Mouse (Mus musculus) embryonic facial prominence, embryonic 13.5 days (tissue): ENCODE data around the gene Helz2. TPM values are rescaled to one million over a fixed set of nuclear protein-coding genes. Genes with fewer than 3 reads are reported as not detected.

ENCODE experiments used
- ATAC-seq: fragments of 200-750 bp; cut with Nextera tagmentation; 2 replicates; pipeline ENCODE4 v1.8.0; 2017; ENCODE audit warnings: low read depth; ENCODE audit not compliant: insufficient number of reproducible peaks, insufficient read depth, low FRiP score, low TSS enrichment
- H3K27ac ChIP-seq: fragments of 300-500 bp; sonication (generic); 2 replicates; pipeline ENCODE4 v1.5.1; 2015; ENCODE audit warnings: moderate library complexity, mild to moderate bottlenecking, inconsistent platforms
- H3K27me3 ChIP-seq: fragments of 300-500 bp; sonication (generic); 2 replicates; pipeline ENCODE4 v1.6.1; 2015; ENCODE audit warnings: mild to moderate bottlenecking, inconsistent platforms
- H3K36me3 ChIP-seq: fragments of 300-500 bp; sonication (generic); 2 replicates; pipeline ENCODE4 v1.6.1; 2015; ENCODE audit warnings: mild to moderate bottlenecking, inconsistent platforms
- H3K4me1 ChIP-seq: fragments of 300-500 bp; sonication (generic); 2 replicates; pipeline ENCODE4 v1.6.1; 2015; ENCODE audit warnings: inconsistent platforms
- H3K4me2 ChIP-seq: fragments of 300-500 bp; sonication (generic); 2 replicates; pipeline ENCODE4 v1.6.1; 2015; ENCODE audit warnings: moderate library complexity, mild to moderate bottlenecking, inconsistent platforms
- H3K4me3 ChIP-seq: fragments of 300-500 bp; sonication (generic); 2 replicates; pipeline ENCODE4 v1.5.1; 2015; ENCODE audit warnings: mild to moderate bottlenecking, inconsistent platforms
- H3K9ac ChIP-seq: fragments of 300-500 bp; sonication (generic); 2 replicates; pipeline ENCODE4 v1.6.1; 2015; ENCODE audit warnings: mild to moderate bottlenecking, inconsistent platforms
- H3K9me3 ChIP-seq: fragments of 300-500 bp; sonication (generic); 2 replicates; pipeline ENCODE4 v1.6.1; 2016; ENCODE audit warnings: inconsistent platforms
- WGBS: fragments of 180-500 bp; shearing (Covaris S2); methylation state at CpG from one replicate; pipeline ENCODE4 v1.1.7; 2015; ENCODE audit warnings: mixed read lengths; 5-methylcytosine and 5-hydroxymethylcytosine counted together
- polyA plus RNA-seq: library from polyadenylated mRNA; unstranded; fragments of >200 nt; fragmentation: Nextera tagmentation; extraction: Ambion mirVana; gene quantifications from 2 replicates; pipeline ENCODE4 v1.2.1, GENCODE M21; 2015

The Helz2 gene
- polyA plus RNA-seq, 1 experiment from 2014 or later: 0.51 TPM

GRCm38 (mm10) chr2:181237251-181238014 lies 4.4 kb downstream of the Helz2 start:
- peaks cover 7% of the 10 kb centered on the region for H3K4me1 ChIP-seq

GRCm38 (mm10) chr2:181235681-181236566 lies 5.9 kb downstream of the Helz2 start:
- no peak; the same call in 1 of the 2 replicates for ATAC-seq
- Histone ChIP-seq H3K27me3 (no peaks in the 10 kb centered on the region), H3K27ac (no peak overlapping the region), H3K4me3 (no peak overlapping the region), H3K4me2 (no peak overlapping the region), H3K9me3 (no peaks in the 10 kb centered on the region), H3K4me1 (no peaks in the 10 kb centered on the region), H3K9ac (no peak overlapping the region), H3K36me3 (no peaks in the 10 kb centered on the region)
- 85% methylated on average over 23 of the region's 23 CpGs for WGBS

More at GRCm38 (mm10) chr2:181237251-181238014, 4.4 kb downstream of the Helz2 start:
- H3K27me3 ChIP-seq: no peaks in the 10 kb centered on the region
- 90% methylated on average over 17 of the region's 17 CpGs for WGBS
- ATAC-seq: no peak
- H3K4me2 ChIP-seq: no peak overlapping the region
- no peaks in the 10 kb centered on the region for H3K9me3 ChIP-seq
- no peak overlapping the region for H3K9ac ChIP-seq
- H3K4me3 ChIP-seq: no peak overlapping the region
- H3K27ac ChIP-seq: no peak overlapping the region
- no peaks in the 10 kb centered on the region for H3K36me3 ChIP-seq

GRCm38 (mm10) chr2:181234680-181235079 lies 7.1 kb downstream of the Helz2 start:
- Histone ChIP-seq H3K27me3 (no peaks in the 10 kb centered on the region), H3K9me3 (no peaks in the 10 kb centered on the region), H3K36me3 (no peaks in the 10 kb centered on the region), H3K4me2 (no peak overlapping the region), H3K4me1 (no peaks in the 10 kb centered on the region), H3K4me3 (no peak overlapping the region), H3K27ac (no peak overlapping the region), H3K9ac (no peak overlapping the region)
- ATAC-seq: no peak
- WGBS: 93% methylated on average over 11 of the region's 11 CpGs

- Histone ChIP-seq H3K4me2 (no peak overlapping the region), H3K9me3 (no peaks in the 10 kb centered on the region), H3K9ac (no peak overlapping the region), H3K4me3 (no peak overlapping the region), H3K36me3 (no peaks in the 10 kb centered on the region; the same call in 1 of the 2 replicates), H3K4me1 (no peaks in the 10 kb centered on the region), H3K27ac (no peak overlapping the region), H3K27me3 (no peaks in the 10 kb centered on the region)
- no peak for ATAC-seq
- WGBS: 89% methylated on average over 15 of the region's 15 CpGs
Measured at GRCm38 (mm10) chr2:181233443-181233842, 8.4 kb downstream of the Helz2 start.

- Histone ChIP-seq H3K4me2 (no peak overlapping the region), H3K4me3 (no peak overlapping the region), H3K27me3 (no peaks in the 10 kb centered on the region), H3K4me1 (0 out of 2 replicates have a peak, but pooled peaks cover 7% of the 10 kb centered on the region), H3K9me3 (no peaks in the 10 kb centered on the region), H3K9ac (no peak overlapping the region), H3K27ac (no peak overlapping the region), H3K36me3 (no peaks in the 10 kb centered on the region; the same call in 1 of the 2 replicates)
- 75% methylated on average over 20 of the region's 20 CpGs for WGBS
- ATAC-seq: no peak
Measured at GRCm38 (mm10) chr2:181231171-181231570, 10.7 kb downstream of the Helz2 start.

- Histone ChIP-seq H3K27ac (no peak overlapping the region; the same call in 1 of the 2 replicates), H3K9ac (no peak overlapping the region), H3K36me3 (no peaks in the 10 kb centered on the region; the same call in 1 of the 2 replicates), H3K4me3 (no peak overlapping the region), H3K27me3 (no peaks in the 10 kb centered on the region), H3K4me1 (0 out of 2 replicates have a peak, but pooled peaks cover 7% of the 10 kb centered on the region), H3K4me2 (no peak overlapping the region), H3K9me3 (no peaks in the 10 kb centered on the region)
- ATAC-seq: no peak
- WGBS: 62% methylated on average over 1 of the region's 1 CpGs
Measured at GRCm38 (mm10) chr2:181228335-181228734, 13.5 kb downstream of the Helz2 start.

GRCm38 (mm10) chr2:181227122-181227521 lies 14.7 kb downstream of the Helz2 start:
- Histone ChIP-seq H3K36me3 (no peaks in the 10 kb centered on the region; the same call in 1 of the 2 replicates), H3K9ac (no peak overlapping the region), H3K4me1 (0 out of 2 replicates have a peak, but pooled peaks cover 7% of the 10 kb centered on the region), H3K4me2 (no peak overlapping the region), H3K27me3 (no peaks in the 10 kb centered on the region), H3K4me3 (no peak overlapping the region), H3K27ac (no peak overlapping the region), H3K9me3 (no peaks in the 10 kb centered on the region)
- ATAC-seq: no peak
- 83% methylated on average over 3 of the region's 3 CpGs for WGBS

GRCm38 (mm10) chr2:181224994-181225393 lies 16.8 kb downstream of the Helz2 start:
- H3K4me3 ChIP-seq: no peak overlapping the region
- H3K9ac ChIP-seq: no peak overlapping the region
- ATAC-seq: no peak
- H3K4me1 ChIP-seq: peaks cover 15% of the 10 kb centered on the region
- no peaks in the 10 kb centered on the region for H3K27me3 ChIP-seq
- WGBS: 85% methylated on average over 2 of the region's 2 CpGs
- no peak overlapping the region for H3K4me2 ChIP-seq
- H3K27ac ChIP-seq: no peak overlapping the region
- H3K9me3 ChIP-seq: no peaks in the 10 kb centered on the region
- H3K36me3 ChIP-seq: no peaks in the 10 kb centered on the region; the same call in 1 of the 2 replicates

GRCm38 (mm10) chr2:181220361-181220760 lies 21.5 kb downstream of the Helz2 start:
- H3K4me2 ChIP-seq: peak overlapping the region; percentile 61
- no peak overlapping the region for H3K27ac ChIP-seq
- no peak for ATAC-seq
- peak overlapping the region; percentile 30 for H3K4me3 ChIP-seq
- H3K27me3 ChIP-seq: 0 out of 2 replicates have a peak, but pooled peaks cover 4% of the 10 kb centered on the region
- no peaks in the 10 kb centered on the region for H3K36me3 ChIP-seq
- peaks cover 16% of the 10 kb centered on the region for H3K4me1 ChIP-seq
- H3K9ac ChIP-seq: peak overlapping the region; percentile 41; the same call in 1 of the 2 replicates
- WGBS: 26% methylated on average over 2 of the region's 2 CpGs
- H3K9me3 ChIP-seq: no peaks in the 10 kb centered on the region

- Histone ChIP-seq H3K27ac (peak within 1 kb of the TSS; percentile 18; the same call in 1 of the 2 replicates), H3K9me3 (no peaks in the 10 kb centered on the region), H3K4me1 (peaks cover 16% of the 10 kb centered on the region), H3K4me3 (peak within 1 kb of the TSS; percentile 30), H3K9ac (peak within 1 kb of the TSS; percentile 41), H3K36me3 (no peaks in the 10 kb centered on the region), H3K27me3 (0 out of 2 replicates have a peak, but pooled peaks cover 8% of the 10 kb centered on the region), H3K4me2 (peak within 1 kb of the TSS; percentile 61)
- ATAC-seq: peak; percentile 80
- 2% methylated on average over 25 of the region's 25 CpGs for WGBS
Measured at GRCm38 (mm10) chr2:181219538-181220216, 22.1 kb downstream of the Helz2 start, which contains the start of gene Fndc11. Gene Fndc11 (plus strand): TSS chr2:181220013.
